Mouse (Mus musculus) heart, postnatal 4 days (tissue): Measurements from ENCODE around the gene Igtp. TPM values are rescaled to one million over a fixed set of nuclear protein-coding genes. Genes with fewer than 3 reads are reported as not detected.

Experiments used
- total RNA-seq, 2 experiments: library from RNA; stranded (reverse); gene quantifications; 2 replicates each; pipeline ENCODE4 v1.2.3; 2021

Gene Igtp
- total RNA-seq, 2 experiments from 2014 or later: 4.8 to 4.9 TPM

Other genes with a start within 250 kb of the Igtp start
- gene Larp1, start 190.5 kb upstream of the Igtp start, total RNA-seq: 10 to 100 TPM; 69.6 to 69.9 TPM
- not detected for gene Gm12248, start 106.4 kb upstream of the Igtp start, total RNA-seq
- 10 to 100 TPM; 41.8 to 43.0 TPM for gene Cnot8, start 95.4 kb upstream of the Igtp start, total RNA-seq
- gene Gemin5, start 31.0 kb upstream of the Igtp start, total RNA-seq: 10 to 100 TPM; 12.3 to 13.1 TPM
- gene Mrpl22, start 27.9 kb upstream of the Igtp start, total RNA-seq: 10 to 100 TPM; 50.1 to 54.3 TPM
- gene Irgm2, start 62 bp downstream of the Igtp start, total RNA-seq: 1 to 10 TPM; 4.4 to 4.8 TPM
- gene 4930438A08Rik, start 75.2 kb downstream of the Igtp start, total RNA-seq: not detected
- gene Zfp692, start 107.5 kb downstream of the Igtp start, total RNA-seq: 1 to 10 TPM; 4.2 to 6.6 TPM
- gene Zfp672, start 130.8 kb downstream of the Igtp start, total RNA-seq: 10 to 100 TPM; 37.5 to 44.2 TPM
- gene Sh3bp5l, start 131.2 kb downstream of the Igtp start, total RNA-seq: 10 to 100 TPM; 38.5 to 51.5 TPM
- not detected for gene Lypd8, start 179.5 kb downstream of the Igtp start, total RNA-seq
- gene 1810065E05Rik, start 221.6 kb downstream of the Igtp start, total RNA-seq: not detected
- not detected for gene Gm12253, start 233.0 kb downstream of the Igtp start, total RNA-seq